Mouse (Mus musculus) embryonic facial prominence, embryonic 13.5 days (tissue): ENCODE data around the gene Cep57l1. TPM values are rescaled to one million over a fixed set of nuclear protein-coding genes. Genes with fewer than 3 reads are reported as not detected.
A peak's percentile ranks its signal among the peaks of the same experiment; 100 is the strongest.

ENCODE experiments used
- ATAC-seq: fragments of 200-750 bp; cut with Nextera tagmentation; 2 replicates; pipeline ENCODE4 v1.8.0; 2017; ENCODE audit warnings: low read depth; ENCODE audit not compliant: insufficient number of reproducible peaks, insufficient read depth, low FRiP score, low TSS enrichment
- H3K27ac ChIP-seq: fragments of 300-500 bp; sonication (generic); 2 replicates; pipeline ENCODE4 v1.5.1; 2015; ENCODE audit warnings: moderate library complexity, mild to moderate bottlenecking, inconsistent platforms
- H3K27me3 ChIP-seq: fragments of 300-500 bp; sonication (generic); 2 replicates; pipeline ENCODE4 v1.6.1; 2015; ENCODE audit warnings: mild to moderate bottlenecking, inconsistent platforms
- H3K36me3 ChIP-seq: fragments of 300-500 bp; sonication (generic); 2 replicates; pipeline ENCODE4 v1.6.1; 2015; ENCODE audit warnings: mild to moderate bottlenecking, inconsistent platforms
- H3K4me1 ChIP-seq: fragments of 300-500 bp; sonication (generic); 2 replicates; pipeline ENCODE4 v1.6.1; 2015; ENCODE audit warnings: inconsistent platforms
- H3K4me2 ChIP-seq: fragments of 300-500 bp; sonication (generic); 2 replicates; pipeline ENCODE4 v1.6.1; 2015; ENCODE audit warnings: moderate library complexity, mild to moderate bottlenecking, inconsistent platforms
- H3K4me3 ChIP-seq: fragments of 300-500 bp; sonication (generic); 2 replicates; pipeline ENCODE4 v1.5.1; 2015; ENCODE audit warnings: mild to moderate bottlenecking, inconsistent platforms
- H3K9ac ChIP-seq: fragments of 300-500 bp; sonication (generic); 2 replicates; pipeline ENCODE4 v1.6.1; 2015; ENCODE audit warnings: mild to moderate bottlenecking, inconsistent platforms
- H3K9me3 ChIP-seq: fragments of 300-500 bp; sonication (generic); 2 replicates; pipeline ENCODE4 v1.6.1; 2016; ENCODE audit warnings: inconsistent platforms
- WGBS: fragments of 180-500 bp; shearing (Covaris S2); methylation state at CpG from one replicate; pipeline ENCODE4 v1.1.7; 2015; ENCODE audit warnings: mixed read lengths; 5-methylcytosine and 5-hydroxymethylcytosine counted together
- polyA plus RNA-seq: library from polyadenylated mRNA; unstranded; fragments of >200 nt; fragmentation: Nextera tagmentation; extraction: Ambion mirVana; gene quantifications from 2 replicates; pipeline ENCODE4 v1.2.1, GENCODE M21; 2015

Gene Cep57l1
- polyA plus RNA-seq, 1 experiment from 2014 or later, result 27.1 TPM

DNA sequence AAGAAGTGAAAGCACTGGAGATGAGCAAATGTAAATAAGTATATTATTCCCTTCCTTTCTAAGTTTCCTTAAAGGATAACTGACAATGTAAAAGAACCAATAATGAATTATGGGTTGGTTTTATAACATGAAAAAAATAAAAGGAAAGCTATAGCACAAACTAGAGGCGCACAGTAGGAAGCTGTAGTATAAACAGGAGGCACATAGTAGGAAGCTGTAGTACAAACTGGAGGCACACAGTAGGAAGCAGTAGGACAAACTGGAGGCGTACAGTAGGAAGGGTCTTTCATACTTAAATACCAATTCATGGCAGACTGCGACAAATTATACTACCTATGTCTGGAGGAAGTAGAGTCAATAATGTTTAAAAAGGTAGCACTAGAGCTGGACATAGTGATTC lies 76.5 kb downstream of the Cep57l1 start:
- Histone ChIP-seq H3K9ac (no peak overlapping the region), H3K27ac (no peak overlapping the region), H3K4me2 (no peak overlapping the region), H3K4me1 (no peaks in the 10 kb centered on the region), H3K4me3 (no peak overlapping the region), H3K36me3 (peaks cover 26% of the 10 kb centered on the region), H3K27me3 (no peaks in the 10 kb centered on the region), H3K9me3 (no peaks in the 10 kb centered on the region)
- ATAC-seq, result no peak
- WGBS, result 95% methylated on average over 3 of the region's 3 CpGs

DNA sequence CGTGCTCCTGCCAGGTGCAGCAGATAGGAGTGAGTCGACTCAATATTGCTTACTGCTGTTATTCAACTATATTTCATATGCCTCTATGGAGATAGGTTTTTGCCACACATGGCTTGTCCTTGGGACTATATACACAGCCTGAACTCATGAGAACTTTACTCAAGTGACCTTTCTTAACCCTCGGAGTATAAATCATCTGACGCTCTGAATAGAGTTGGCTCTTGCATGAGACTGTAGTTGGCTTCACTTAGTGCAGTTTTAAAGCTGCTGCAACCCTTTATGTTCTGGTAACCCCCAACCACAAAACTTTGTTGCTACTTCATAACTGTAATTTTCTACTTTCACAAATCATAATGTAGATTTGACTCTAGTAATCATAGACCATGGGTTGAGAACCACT lies 77.7 kb downstream of the Cep57l1 start:
- H3K9me3 ChIP-seq, result no peaks in the 10 kb centered on the region
- no peak for ATAC-seq

DNA sequence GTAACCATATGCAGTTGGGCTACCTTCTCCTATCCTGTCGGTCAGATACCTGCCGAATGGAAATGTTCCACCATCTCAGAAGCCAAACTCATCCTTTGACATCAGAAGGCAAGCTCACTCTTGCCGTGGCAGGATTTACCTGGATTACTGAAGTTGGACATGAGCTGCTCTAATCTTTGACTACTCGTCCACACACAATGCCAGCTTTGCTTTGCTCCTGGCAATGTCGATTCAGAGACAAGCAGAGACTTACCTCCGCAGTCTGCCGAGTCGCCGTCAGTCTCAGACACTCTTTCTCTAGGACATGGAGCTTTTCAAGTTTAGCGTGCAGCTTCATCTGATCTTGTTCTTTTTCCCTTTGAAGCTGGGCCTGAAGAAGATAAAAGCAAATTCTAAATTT lies 78.9 kb downstream of the Cep57l1 start:
- no peak overlapping the region for H3K9ac ChIP-seq
- H3K27me3 ChIP-seq, result no peaks in the 10 kb centered on the region
- H3K27ac ChIP-seq, result no peak overlapping the region
- no peak overlapping the region for H3K4me3 ChIP-seq
- no peak for ATAC-seq
- H3K4me1 ChIP-seq, result no peaks in the 10 kb centered on the region
- H3K4me2 ChIP-seq, result no peak overlapping the region
- peaks cover 18% of the 10 kb centered on the region for H3K36me3 ChIP-seq
- 82% methylated on average over 10 of the region's 10 CpGs for WGBS
- H3K9me3 ChIP-seq, result no peaks in the 10 kb centered on the region

More for the DNA sequence above, 77.7 kb downstream of the Cep57l1 start:
- H3K4me2 ChIP-seq, result no peak overlapping the region
- H3K36me3 ChIP-seq, result peaks cover 19% of the 10 kb centered on the region
- H3K4me3 ChIP-seq, result no peak overlapping the region
- H3K27ac ChIP-seq, result no peak overlapping the region
- no peaks in the 10 kb centered on the region for H3K27me3 ChIP-seq
- H3K9ac ChIP-seq, result no peak overlapping the region
- WGBS, result 85% methylated on average over 4 of the region's 4 CpGs
- H3K4me1 ChIP-seq, result no peaks in the 10 kb centered on the region

DNA sequence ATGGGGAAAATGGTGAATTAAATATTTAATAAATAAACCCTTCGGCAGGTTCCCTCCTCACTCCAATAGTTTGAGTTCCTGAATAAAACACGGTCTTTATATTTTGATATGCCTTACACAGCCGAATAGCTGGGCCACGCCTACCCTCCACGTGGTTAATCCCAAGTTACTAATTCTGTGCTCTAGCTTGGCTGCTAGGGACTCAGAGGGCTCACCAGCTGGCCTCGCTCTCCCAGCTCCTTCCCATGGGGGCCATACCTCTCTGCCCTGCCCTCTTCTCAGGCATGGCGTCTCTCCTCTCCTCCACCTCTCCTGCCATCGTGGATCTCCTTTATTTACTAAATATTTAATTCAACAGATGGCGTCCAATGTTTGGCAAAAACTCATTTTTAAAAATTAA lies 83.5 kb downstream of the Cep57l1 start:
- H3K36me3 ChIP-seq, result peaks cover 21% of the 10 kb centered on the region
- H3K9me3 ChIP-seq, result no peaks in the 10 kb centered on the region
- H3K4me2 ChIP-seq, result no peak overlapping the region
- ATAC-seq, result no peak
- 90% methylated on average over 9 of the region's 9 CpGs for WGBS
- H3K9ac ChIP-seq, result no peak overlapping the region
- no peak overlapping the region for H3K4me3 ChIP-seq
- H3K27me3 ChIP-seq, result no peaks in the 10 kb centered on the region
- H3K4me1 ChIP-seq, result no peaks in the 10 kb centered on the region
- no peak overlapping the region for H3K27ac ChIP-seq

DNA sequence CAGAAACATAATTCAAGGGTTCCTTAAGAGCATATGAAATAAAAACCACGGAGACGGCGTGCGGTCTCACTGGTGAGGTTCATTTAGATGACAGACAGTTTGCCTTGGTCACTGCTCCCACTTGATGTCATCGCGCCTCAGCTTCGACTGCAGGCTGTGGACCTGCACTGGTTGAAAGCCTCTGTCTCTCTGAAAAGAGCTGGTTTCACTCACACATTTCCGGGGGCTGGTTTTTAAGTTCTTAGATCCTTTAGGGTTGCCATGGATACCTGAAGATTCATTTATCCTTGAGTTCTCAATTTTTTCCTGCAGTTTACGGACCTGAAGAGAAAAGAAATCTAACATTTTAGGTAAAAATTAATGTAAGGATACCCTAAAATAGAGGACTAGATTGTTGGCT lies 90.1 kb downstream of the Cep57l1 start:
- Histone ChIP-seq H3K36me3 (0 out of 2 replicates have a peak, but pooled peaks cover 4% of the 10 kb centered on the region), H3K27me3 (no peaks in the 10 kb centered on the region), H3K9ac (no peak overlapping the region), H3K9me3 (no peaks in the 10 kb centered on the region), H3K27ac (no peak overlapping the region), H3K4me2 (no peak overlapping the region), H3K4me1 (peaks cover 9% of the 10 kb centered on the region; the same call in 1 of the 2 replicates), H3K4me3 (no peak overlapping the region)
- ATAC-seq, result no peak
- WGBS, result 82% methylated on average over 9 of the region's 9 CpGs

DNA sequence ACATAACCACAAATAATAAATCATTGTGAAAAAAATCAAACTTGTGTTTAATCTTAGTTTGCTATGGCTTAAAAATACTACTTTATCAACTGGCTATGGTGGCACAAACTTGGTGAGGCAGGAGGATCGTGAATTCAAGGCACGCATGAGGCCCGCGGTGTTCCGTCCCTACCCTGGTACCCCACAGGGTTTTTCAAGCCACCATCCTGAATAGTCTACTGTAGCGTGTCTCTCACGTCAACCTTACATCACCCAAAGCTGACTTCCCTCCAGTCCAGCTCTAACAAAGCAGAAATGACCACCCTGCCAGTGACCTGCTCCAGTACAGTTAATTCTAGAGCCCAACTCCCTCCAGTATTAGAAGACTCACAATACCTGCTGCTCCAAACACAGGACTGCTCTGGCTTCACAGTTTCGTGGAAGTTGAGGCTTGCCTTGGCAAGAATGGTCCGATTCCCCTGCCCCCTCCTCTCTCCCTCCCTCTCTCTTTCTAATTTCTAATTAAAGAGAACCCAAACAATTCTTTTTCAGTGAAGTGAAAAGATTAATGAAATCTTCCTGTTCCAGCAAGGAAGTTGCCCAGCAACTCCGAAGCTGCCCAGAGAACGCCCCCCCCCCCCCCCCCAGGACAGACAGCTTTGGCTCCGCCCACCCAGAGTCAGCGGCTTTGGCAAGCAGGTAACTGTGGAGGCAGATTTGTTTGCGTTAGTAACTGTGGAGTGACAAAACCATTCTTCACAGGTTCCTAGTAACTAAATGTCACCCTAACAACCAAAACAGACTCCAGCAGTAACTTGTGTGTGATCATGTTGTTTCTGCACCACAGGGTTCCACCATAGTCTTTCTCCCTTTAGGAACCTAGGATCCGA lies 93.4 kb downstream of the Cep57l1 start, which contains the start of gene Ccdc162:
TSS of gene Ccdc162 (minus strand) at position 606 of the 869 bp plus-strand sequence.
- Histone ChIP-seq H3K4me1 (peaks cover 18% of the 10 kb centered on the region), H3K9me3 (no peaks in the 10 kb centered on the region), H3K27me3 (no peaks in the 10 kb centered on the region), H3K27ac (peak within 1 kb of the TSS; percentile 66), H3K36me3 (0 out of 2 replicates have a peak, but pooled peaks cover 1% of the 10 kb centered on the region), H3K4me2 (0 out of 2 replicates have a peak within 1 kb of the TSS, but pooled peaks have one; percentile 14), H3K4me3 (0 out of 2 replicates have a peak within 1 kb of the TSS, but pooled peaks have one; percentile 10), H3K9ac (no peak within 1 kb of the TSS)
- ATAC-seq, result no peak
- 58% methylated on average over 15 of the region's 15 CpGs for WGBS

DNA sequence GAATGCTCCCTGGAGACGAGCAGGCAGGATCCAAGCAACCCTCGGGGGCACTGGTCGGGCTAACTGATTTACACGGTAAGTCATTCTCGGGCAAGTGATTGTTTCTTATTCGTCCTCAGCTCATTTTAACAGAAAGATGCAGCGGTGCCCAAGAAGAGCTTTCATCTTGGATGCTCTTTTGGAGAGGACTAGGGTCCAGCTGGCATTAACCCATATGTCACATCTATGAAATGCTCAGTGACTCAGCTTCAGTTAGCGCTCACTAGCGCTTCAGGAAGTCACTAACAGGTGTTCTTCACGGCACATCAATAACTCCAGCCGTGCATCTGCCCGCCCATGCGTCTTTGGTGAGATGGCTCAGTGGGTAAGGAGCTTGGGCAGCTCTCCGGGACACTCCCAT lies 94.1 kb downstream of the Cep57l1 start:
- 79% methylated on average over 14 of the region's 14 CpGs for WGBS

DNA sequence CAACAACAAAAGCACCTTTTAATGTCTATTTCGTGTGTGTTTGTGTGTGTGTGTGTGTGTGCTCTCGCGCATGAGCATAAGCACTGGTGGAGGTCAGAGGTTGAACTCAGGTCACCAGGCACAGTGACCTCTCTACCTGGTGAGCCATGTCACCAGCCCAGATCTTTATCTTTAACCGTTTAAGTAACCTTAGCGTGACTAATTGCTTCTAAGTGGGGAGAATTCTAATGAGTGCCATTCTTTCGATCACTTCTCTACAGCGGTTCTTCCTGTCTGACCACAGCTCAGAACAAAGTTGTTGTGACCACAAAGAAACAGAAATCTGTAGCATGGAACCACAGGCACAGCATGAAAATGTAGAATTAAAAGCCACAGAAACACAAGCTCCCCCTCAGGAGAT lies 98.2 kb downstream of the Cep57l1 start:
- 21% methylated on average over 7 of the region's 7 CpGs for WGBS
- Histone ChIP-seq H3K4me2 (no peak overlapping the region), H3K36me3 (no peaks in the 10 kb centered on the region), H3K9me3 (no peaks in the 10 kb centered on the region), H3K9ac (no peak overlapping the region), H3K27ac (no peak overlapping the region), H3K4me1 (peaks cover 18% of the 10 kb centered on the region), H3K27me3 (no peaks in the 10 kb centered on the region), H3K4me3 (no peak overlapping the region)
- no peak for ATAC-seq

More for the DNA sequence above, 94.1 kb downstream of the Cep57l1 start:
- Histone ChIP-seq H3K4me2 (no peak overlapping the region), H3K4me3 (no peak overlapping the region), H3K27me3 (no peaks in the 10 kb centered on the region), H3K36me3 (no peaks in the 10 kb centered on the region), H3K9me3 (no peaks in the 10 kb centered on the region), H3K27ac (no peak overlapping the region), H3K9ac (no peak overlapping the region), H3K4me1 (peaks cover 18% of the 10 kb centered on the region)
- no peak for ATAC-seq

DNA sequence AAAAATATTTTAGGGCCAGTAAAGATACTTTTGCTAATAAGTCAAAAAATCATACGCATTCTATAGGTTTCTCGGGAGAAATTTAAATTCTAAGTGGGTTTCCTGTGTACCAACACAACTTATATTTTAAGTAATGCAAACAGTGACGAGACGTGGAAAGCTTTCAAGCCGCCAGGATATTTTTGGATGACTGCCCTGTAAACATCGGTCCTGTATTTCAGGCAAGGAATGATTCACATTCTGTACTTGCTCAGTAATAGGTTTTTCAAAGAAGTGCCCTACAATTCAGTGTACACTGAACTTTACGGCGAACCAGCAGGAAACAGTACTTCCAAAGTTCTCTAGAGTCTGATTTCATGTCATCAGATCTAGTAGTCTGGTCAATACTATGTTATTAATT lies 98.9 kb downstream of the Cep57l1 start:
- 75% methylated on average over 8 of the region's 8 CpGs for WGBS
- Histone ChIP-seq H3K4me3 (no peak overlapping the region), H3K9ac (no peak overlapping the region)

DNA sequence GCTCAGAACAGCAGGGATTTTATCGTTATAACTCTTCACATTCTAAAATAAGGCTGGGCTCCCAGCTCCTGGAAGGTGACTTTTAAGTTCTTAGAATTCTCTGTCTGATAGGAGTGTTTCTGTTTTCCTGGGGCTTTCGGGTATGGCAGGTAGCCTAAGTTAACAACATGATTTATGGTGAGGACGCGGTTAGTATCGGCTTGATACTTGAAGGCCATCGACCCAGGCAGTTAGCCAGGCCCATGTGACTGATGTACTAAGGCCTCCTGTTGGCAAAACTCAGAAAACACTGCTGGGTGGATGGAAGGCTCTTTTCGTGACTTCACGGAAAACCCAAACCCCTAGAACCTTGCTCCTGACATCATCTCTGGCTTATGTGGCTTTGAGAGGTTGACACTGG lies 100.3 kb downstream of the Cep57l1 start:
- H3K4me2 ChIP-seq, result no peak overlapping the region
- WGBS, result 92% methylated on average over 8 of the region's 8 CpGs
- H3K4me3 ChIP-seq, result no peak overlapping the region
- no peaks in the 10 kb centered on the region for H3K27me3 ChIP-seq
- H3K36me3 ChIP-seq, result no peaks in the 10 kb centered on the region
- no peak for ATAC-seq
- H3K27ac ChIP-seq, result no peak overlapping the region
- no peak overlapping the region for H3K9ac ChIP-seq
- H3K9me3 ChIP-seq, result no peaks in the 10 kb centered on the region
- peaks cover 9% of the 10 kb centered on the region for H3K4me1 ChIP-seq

More for the DNA sequence above, 98.9 kb downstream of the Cep57l1 start:
- no peaks in the 10 kb centered on the region for H3K27me3 ChIP-seq
- H3K4me1 ChIP-seq, result peaks cover 12% of the 10 kb centered on the region
- H3K36me3 ChIP-seq, result no peaks in the 10 kb centered on the region
- no peaks in the 10 kb centered on the region for H3K9me3 ChIP-seq
- H3K27ac ChIP-seq, result no peak overlapping the region
- ATAC-seq, result no peak
- H3K4me2 ChIP-seq, result no peak overlapping the region

DNA sequence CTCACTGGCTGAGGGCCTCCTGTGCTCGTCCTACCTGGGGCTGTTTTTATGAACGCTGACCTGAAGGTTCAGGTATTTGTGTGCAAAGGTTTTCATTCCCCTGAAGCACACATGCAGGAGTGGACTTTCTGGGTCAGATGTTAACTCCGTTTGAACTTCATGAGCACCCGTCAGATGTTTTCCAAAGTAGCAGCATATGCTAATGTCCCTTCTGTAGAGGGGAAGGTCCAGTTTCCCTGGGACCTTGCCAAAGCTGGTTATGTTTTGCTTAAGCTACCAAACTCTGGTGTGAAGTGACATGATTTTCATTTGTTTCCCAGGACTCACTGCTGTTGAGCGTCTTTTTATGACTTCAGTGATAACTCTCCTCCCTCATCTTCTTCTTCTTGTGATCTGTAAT lies 110.0 kb downstream of the Cep57l1 start:
- Histone ChIP-seq H3K9ac (no peak overlapping the region), H3K4me1 (no peaks in the 10 kb centered on the region), H3K9me3 (no peaks in the 10 kb centered on the region), H3K36me3 (no peaks in the 10 kb centered on the region), H3K4me2 (no peak overlapping the region), H3K27me3 (no peaks in the 10 kb centered on the region), H3K27ac (no peak overlapping the region), H3K4me3 (no peak overlapping the region)
- 83% methylated on average over 5 of the region's 5 CpGs for WGBS
- no peak for ATAC-seq

DNA sequence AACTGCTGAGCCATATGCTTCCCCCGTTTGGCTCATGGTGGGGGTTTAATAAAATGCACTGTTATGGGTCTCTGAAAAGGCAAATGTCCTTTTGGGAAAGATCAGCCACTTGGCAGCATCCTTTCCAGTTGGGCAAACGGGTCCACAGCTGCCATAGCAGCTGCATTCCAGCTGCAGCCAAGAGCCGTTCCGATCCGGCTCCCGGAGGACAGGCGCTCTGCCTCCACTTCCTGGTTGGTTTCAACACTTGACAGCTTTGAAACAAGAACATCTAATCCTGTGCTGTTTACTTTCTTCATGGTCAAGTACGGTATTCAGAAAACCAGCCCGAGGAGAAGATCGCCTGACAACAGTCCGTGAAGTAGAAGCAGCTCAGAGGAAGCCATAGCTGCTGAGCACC lies 112.6 kb downstream of the Cep57l1 start:
- Histone ChIP-seq H3K9ac (no peak overlapping the region), H3K36me3 (no peaks in the 10 kb centered on the region), H3K4me3 (no peak overlapping the region), H3K4me1 (peaks cover 1% of the 10 kb centered on the region), H3K27me3 (no peaks in the 10 kb centered on the region), H3K27ac (no peak overlapping the region), H3K4me2 (no peak overlapping the region), H3K9me3 (no peaks in the 10 kb centered on the region)
- WGBS, result 75% methylated on average over 11 of the region's 11 CpGs
- no peak for ATAC-seq
